Mouse (Mus musculus) left cerebral cortex, adult 8-10 months (tissue): ENCODE measurements around the gene Mertk. TPM values are rescaled to one million over a fixed set of nuclear protein-coding genes. Genes with fewer than 3 reads are reported as not detected.

ENCODE experiments used
- DNase-seq, 2 experiments: peaks; one replicate each; pipeline ENCODE4 v3.0.0; 2022; ENCODE audit warnings: low spot score in 2 of 2
- total RNA-seq, 4 experiments: library from RNA; stranded (reverse); gene quantifications; 2 replicates each; pipeline ENCODE4 v1.2.4; 2022

Gene Mertk
- total RNA-seq, 4 experiments from 2014 or later, result 25.1 to 32.9 (median 29.1) TPM

DNA sequence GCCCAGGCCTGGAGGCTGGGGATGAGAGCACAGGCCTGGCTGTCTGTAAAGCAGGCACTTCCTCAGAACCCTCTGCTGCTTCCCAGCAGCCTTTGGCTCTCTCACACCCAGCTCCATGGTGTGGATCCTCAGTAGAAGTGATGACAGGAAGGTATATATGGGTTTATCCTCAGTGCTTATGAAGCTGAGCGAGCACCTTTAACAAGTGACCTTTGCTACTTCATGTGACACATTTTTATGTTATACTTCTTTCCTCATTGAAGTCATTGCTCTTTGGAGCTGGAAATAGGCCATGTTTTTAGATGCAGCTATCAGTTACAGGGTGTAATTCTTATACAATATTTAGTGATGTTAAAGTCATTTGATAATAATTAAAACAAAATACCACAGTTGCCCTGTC lies 67.0 kb downstream of the Mertk start:
- no peak for DNase-seq

DNA sequence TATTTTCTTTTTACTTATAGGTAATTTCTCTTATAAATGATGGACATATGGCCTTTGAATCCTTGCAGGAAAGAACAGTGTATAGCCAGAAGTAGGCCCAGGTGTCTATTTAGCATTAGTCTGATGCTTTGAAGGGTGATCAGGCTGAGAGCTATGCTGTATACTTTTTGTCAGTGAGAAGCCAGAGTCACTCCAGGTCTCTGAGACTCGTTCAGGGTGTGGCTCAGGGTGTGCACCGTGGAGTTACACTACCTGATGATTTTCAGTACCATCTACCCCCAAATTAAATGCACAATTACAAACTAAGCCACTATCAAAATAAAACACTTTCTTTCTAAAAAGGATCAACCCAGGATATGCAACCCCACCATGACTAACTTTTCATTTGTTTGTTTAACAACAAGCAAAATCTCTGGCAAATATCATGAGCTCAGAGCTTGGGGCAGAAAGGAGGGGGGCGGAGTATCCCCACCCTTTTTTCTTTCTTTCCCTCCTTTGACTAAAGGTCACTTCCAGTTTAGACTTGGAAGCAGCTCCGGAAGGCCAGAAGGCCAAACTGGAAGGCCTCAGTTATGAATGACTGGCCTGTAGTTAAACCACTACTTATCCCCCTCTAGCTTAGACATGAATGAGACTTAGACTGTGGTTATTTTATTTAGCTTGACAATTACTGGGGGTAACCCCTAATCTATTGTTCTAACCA lies 69.9 kb downstream of the Mertk start:
- no peak for DNase-seq

DNA sequence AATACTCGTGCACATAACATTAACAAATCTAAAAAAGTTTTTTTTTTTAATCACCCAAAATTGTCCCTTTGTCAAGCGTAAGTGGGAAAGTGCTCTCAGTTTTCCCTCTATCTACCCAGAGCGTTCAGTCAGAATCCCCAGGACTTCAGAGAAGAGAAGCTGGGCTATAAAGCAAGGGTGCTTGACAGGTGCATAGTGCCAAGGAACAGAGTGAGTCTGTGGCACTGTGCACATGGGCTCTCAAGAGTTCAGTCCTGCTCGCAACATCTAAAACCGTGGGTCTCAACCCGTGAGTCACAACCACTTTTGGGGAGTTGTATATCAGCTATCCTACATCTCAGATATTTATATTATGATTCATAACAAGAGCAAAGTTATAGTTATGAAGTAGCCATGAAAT lies 71.8 kb downstream of the Mertk start:
- DNase-seq, result no peak

DNA sequence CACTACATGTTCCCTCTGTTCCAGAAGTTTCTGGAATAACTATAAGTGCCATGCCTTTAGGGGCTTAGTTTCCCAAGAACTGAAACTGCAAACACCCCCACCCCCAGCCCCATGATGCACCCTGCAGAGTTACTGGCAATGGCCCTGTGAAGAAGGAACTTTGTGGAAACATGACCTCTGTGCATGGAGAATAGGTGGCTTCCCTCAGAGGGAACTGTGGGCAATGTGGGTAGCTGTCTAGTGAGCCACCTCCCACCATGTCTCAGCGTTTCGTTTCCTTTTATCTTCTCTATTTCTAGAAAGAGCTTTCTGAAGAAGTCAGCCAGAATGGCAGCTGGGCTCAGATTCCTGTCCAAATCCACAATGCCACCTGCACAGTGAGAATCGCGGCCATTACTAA lies 72.3 kb downstream of the Mertk start:
- no peak for DNase-seq

DNA sequence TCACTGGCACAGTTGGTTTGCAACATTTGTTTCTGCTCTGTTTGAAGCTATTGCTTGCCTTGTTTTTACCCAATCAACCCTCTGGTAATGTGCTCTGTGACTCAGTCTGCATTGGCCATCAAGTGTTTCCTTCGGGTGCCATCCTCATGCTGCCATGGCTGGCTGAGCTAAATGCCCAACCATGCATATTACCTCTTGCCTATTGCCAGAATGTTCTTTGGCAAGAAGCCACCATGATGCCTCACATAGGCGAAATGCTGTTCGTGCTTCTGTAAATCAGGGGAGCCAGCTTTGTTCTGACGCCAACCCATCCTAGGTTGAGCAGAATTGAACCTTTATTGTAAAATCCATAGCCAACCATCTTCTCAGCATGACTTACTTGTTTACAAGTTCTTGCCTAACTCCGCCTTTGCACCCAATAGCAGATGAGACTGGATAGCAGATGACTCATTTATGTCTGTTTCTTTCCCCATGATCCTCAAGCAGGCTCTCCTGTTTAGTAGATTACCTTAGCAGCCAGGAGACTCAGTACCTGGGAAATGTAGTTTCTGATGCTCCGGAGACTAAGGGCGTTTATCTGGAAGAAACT lies 73.1 kb downstream of the Mertk start:
- DNase-seq, result no peak

DNA sequence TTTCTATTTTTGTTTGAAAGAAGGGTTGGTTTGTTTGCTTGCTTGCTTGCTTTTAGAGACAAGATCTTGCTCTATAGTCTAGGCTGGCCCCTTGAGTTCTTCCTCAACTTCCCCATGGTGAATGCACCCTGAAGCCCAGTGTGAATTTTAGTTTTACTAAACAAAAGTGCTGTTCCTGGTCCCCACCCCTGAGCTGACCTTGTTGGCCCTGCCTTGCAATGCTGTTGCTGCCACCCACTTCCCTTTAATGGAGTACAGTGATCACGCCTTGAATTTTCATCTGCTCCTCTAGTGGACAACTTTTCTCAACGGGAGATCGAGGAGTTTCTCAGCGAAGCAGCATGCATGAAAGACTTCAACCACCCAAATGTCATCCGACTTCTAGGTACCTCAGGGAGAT lies 83.5 kb downstream of the Mertk start:
- no peak for DNase-seq

DNA sequence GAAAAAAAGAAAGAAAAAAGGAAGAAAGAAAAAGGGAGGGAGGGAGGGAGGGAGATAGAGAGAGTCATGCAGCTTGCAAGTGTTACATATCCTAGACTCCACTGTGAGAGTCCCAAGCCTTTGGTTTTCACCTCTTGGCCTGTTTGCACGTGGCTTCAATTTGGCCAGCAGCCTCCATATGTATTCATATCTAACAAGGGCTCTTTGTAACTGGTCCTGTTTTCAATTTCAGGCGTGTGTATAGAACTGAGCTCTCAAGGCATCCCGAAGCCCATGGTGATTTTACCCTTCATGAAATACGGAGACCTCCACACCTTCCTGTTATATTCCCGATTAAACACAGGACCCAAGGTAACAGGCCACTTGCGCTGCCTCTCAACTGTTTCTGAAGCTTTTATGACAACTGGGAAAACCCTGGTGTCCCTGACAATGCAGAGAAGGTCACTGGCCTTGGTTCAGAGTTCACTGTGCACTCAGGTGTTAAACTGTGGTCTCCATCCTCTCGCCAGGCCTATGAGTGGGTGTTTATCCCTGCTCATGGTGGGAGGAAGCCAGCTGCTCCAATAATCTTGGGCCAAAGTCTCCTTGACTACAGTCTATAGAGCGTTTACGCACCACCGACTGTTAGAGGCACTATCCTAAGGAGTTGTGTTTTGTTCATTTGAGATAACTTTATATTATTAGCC lies 85.0 kb downstream of the Mertk start:
- DNase-seq, result no peak

DNA sequence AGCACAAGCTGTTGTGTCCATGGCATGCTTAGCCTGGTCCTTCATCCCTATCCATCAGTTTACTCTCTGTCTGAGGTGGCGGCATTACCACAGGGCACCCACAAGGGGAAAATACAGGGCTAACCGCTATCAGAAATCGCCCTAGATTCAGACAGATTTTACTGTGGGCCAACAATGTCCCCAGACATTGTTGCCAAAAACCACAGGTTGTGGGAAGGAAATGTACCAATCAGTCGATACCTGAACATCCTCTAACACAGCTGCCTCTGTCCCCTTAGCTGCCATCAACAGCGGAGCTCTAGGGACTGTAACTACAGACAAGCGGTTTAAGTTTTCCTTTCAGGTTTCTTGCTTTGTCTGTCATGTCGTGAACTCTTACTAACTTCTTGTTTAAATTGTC lies 86.1 kb downstream of the Mertk start:
- no peak for DNase-seq

DNA sequence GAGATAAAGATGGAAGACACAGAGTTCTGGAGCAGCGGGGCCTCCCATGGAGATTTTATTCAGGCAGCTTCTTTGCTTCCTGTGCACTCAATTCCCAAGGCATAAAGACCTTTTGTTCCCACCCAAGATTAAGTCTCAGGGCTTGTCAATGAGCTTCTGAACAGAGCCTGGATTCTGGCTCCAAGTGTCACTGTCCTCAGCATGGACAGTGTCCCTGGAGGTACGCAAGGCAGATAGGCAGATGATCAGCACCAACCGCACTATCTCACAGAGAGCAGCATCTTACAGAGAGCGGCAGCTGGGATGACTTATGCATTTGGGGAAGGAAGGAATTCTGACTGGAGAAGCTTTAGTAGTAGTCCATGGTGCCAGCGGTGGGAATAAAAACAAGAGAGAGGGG lies 87.6 kb downstream of the Mertk start:
- DNase-seq, result no peak

DNA sequence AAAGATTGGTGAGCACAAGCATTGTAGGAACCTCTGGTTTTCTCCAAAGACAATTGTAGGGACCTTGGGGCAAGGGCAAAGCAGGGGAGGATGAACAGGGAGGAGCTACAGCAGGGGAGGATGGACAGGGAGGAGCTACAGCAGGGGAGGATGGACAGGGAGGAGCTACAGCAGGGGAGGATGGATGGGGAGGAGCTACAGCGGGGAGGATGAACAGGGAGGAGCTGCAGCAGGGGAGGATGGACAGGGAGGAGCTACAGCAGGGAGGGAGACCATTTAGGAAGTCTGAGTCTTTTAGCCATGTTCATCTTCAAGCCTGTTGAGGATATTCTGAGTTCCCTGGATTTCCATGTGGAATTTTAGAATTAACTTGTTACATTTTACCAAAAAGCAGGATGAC lies 88.0 kb downstream of the Mertk start:
- no peak for DNase-seq

DNA sequence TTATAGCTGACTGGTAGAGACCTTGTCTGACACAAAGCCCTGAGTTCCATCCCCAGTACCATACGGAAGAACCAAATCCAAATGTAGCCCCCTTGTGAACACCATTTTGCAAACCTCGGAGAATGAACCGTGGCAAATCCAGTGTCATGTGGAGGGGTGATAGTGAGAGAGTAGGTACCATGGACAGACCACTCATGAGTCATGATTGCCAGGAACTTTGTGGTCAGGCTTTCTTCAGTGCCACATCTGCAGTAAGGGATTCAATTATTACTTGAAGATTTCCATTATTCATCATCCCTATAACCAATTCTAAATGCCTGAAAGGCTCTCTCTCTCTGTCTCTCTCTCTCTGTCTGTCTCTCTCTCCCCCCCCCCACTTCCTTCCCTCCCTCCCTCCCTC lies 89.0 kb downstream of the Mertk start:
- no peak for DNase-seq

DNA sequence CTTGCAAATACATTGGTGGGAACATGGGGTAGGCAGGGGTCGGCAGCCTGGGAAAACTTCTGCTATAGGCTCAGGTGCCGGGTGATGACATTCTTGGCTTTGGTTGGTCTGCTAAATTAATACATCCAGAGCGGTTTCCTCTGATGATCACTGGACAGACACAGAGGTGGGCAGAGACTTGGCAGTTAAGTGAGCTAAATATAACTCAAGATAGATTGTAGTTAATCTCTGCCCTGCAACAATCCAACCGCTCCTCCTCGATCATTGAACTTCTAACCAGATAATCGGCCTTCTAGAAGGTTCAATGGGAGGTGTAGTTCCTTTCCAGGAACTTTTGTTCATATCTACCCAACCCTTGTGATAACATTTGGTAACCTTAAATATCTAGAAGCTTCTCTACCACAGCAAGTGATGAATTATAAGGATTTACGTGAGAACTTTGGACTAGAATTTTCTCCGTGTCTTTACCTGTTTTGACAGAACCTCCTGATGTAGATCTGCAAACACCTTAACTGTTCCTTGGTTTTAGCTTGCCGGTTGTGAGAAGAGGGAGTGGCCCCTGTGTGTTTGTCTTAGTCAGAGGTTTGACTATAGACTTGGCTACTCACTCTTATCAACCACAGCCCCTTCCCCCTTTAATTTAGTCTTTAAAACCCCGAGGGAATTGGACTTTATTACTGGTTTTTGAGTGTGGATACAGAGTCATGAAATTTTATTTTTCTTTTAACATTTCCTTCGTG lies 92.3 kb downstream of the Mertk start:
- no peak for DNase-seq

DNA sequence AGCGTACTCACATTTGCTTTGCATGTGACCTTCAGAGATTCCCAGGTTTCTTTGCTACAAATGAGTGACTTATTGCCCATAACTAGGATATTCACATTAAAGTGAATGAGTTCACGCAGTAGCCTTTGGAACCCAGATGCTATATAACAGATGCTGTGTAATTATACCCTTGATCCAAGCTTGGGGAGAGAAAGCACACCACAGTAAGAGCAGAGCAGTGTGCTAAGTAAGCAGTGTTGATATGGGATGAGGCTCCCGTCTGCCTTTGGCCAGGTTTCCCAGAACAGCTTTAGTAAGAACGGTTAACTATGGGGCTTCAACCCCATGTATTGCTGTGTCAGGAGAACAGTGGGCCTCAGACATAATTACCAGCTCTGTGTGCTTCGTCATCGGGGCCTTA lies 95.2 kb downstream of the Mertk start:
- no peak for DNase-seq

DNA sequence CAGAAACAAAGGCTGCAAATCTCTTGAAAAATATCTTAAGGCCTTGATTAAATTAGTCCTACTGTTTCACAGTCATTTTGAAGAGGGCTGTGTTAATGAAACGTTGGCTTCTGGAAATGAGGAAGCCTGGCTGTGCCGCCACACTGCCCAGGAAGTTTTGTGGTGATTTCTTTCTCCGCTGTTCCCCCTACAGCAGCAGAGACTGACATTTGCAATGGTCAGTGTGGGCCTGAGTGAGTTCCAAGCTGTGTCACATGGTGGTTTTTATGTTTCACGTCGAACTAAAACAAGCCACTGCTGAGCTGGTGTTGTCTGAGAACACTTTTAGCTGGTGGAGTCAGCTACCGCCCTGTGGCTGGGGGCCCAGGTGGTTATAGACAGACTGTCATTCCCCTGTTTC lies 97.7 kb downstream of the Mertk start:
- no peak for DNase-seq

DNA sequence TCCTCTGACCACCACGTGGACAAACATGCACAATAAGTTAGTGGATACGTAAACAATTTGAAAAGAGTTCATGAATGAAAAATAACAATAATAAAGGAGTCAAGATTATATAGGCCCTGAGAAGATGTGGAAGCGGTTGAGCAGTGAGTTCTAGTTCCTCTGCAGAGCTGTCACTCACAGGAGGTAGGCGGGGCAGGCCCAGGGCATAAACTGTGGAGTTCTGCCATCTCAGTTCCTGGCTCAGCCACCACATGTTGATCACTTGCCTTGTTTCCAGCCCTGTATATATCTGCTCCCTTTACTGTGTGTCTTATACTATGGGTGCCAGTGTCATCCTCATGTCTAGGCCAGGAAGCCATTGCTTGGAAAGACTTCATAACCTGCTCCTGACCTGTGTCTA lies 104.7 kb downstream of the Mertk start:
- no peak for DNase-seq

DNA sequence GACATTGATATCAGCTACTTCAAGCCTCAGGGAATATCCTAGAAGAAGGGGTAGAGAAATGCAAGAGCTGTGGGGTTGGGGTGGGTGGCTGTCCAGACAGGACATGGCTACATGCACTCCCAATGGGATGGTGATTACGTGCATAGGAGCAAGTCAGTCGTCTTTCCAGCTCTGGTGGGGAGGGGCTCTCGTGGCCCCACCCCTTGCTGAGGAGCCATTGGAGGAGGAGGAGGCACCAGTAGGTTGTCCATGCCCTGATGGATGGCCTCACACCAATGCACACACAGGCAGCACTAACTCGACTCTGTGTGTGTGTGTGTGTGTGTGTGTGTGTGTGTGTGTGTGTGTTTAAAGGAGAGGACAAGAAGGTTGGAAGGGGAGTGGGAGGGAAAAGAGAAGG lies 106.6 kb downstream of the Mertk start:
- no peak for DNase-seq

DNA sequence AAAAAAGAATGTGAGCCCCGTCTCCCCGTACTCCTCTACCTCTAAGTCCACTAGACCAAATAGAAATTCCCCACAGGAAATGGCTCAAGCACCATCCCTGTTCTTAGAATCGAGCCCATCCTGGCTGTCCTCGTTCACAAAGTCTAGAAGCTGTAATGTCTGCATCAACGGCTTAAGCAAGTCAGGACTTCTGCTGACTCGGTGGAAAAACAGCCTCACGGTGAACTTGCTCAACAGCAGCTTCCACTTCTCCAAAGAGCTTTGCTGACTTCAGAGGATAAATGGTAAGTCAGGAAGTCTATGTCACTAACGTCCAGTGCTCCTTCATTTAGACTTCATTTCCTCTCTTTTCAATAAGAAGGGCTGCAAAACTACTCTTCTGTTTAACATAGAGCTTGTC lies 107.8 kb downstream of the Mertk start:
- DNase-seq, result no peak

DNA sequence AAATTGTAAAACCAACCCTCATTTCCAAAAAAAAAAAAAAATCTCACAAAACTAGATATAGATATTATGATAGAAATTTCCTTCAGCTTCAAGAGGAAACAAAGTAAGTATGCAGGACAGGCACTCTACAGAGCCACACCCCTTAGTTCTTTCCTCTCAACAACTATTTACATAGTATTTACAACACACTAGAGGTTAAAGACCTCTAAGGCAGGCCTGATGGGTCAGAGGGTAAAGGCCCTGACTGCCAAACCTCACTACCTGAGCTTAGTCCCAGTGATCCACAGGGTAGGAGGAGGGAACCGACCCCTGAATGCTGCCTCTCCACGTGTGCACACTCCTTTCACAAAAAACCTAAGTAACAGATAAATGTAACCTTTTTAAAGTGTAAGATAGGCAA lies 114.0 kb downstream of the Mertk start:
- no peak for DNase-seq

DNA sequence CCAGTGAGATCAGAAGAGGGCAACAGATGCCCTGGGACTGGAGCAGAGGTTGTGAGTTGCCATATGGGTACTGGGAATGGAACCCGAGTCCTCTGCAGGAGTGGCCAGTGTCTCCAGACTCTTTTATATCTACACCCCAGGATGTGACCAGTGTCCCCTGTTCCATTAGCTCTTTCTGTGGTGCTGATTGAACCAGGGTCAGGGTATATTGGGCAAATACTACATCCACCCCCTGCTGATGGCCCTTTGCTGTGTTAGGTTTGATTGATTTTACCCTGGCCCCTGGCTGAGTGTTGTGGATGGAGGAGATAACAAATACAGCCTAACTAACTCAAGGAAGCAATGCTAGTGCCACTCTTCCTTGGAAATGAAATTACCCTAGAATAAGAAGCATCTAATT lies 117.6 kb downstream of the Mertk start:
- DNase-seq, result no peak

DNA sequence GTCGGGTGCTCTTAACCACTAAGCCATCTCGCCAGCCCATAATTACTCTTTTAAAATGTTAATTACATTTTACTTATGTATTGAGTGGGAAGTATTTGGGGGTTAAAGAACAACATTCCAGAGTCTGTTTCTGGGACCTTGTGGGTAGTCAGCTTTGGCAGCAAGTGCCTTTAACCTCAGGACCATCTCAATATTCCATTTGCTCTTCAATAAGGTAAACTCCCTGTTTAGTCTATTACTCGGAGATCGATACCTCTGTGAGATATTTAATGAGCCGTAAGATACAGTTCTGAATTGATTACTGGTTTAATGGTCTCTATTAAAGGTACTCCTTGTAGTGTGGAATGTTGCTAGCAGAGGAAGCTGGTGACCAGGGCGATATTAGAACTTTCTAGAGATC lies 118.2 kb downstream of the Mertk start:
- DNase-seq, result no peak

DNA sequence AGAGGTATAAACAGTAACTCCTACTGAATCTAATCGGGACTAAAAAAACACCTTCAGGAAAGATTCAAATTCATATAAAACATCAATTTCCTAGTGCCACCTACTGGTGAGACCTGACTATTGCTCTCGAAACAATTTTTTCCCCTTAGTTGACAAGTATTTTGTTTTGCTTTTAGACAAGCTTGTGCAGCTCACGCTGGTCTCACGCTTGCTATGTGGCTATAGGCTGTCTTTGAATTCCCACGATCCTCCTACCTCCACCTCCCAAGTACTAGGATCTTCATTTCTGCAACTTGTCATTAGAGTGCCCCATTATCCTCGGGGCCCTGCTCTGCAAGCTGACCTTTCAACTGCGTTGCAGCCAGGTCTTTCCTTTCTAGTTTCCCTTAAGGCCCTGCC lies 118.6 kb downstream of the Mertk start:
- DNase-seq, result peak; percentile 67 to 76
